Mouse (Mus musculus): Measurements from ENCODE around the gene Emc6.

Gene Emc6

GRCm38 (mm10) chr11:73176608-73177508 is at the start of gene Emc6, which contains the start of gene Tax1bp3:
Gene Emc6 (minus strand): TSS chr11:73177037.
Gene Tax1bp3 (plus strand): TSS chr11:73177083.
- DNase-seq = peak; percentile 94

- no peak for DNase-seq
Observed at GRCm38 (mm10) chr11:73225856-73226255, 49.0 kb upstream of the Emc6 start.

- DNase-seq = peak in 1 of 2 experiments; percentile 11
Observed at GRCm38 (mm10) chr11:73223966-73224365, 47.1 kb upstream of the Emc6 start.

GRCm38 (mm10) chr11:73222846-73223245 is 46.0 kb upstream of the Emc6 start:
- no peak for DNase-seq

GRCm38 (mm10) chr11:73220651-73221050 is 43.8 kb upstream of the Emc6 start:
- no peak for DNase-seq

GRCm38 (mm10) chr11:73219671-73220070 is 42.8 kb upstream of the Emc6 start:
- no peak for DNase-seq

- DNase-seq = no peak
Observed at GRCm38 (mm10) chr11:73213956-73214355, 37.1 kb upstream of the Emc6 start.

GRCm38 (mm10) chr11:73207621-73208020 is 30.8 kb upstream of the Emc6 start:
- no peak for DNase-seq

- no peak for DNase-seq
Observed at GRCm38 (mm10) chr11:73205194-73205593, 28.4 kb upstream of the Emc6 start.

- no peak for DNase-seq
Observed at GRCm38 (mm10) chr11:73203895-73204294, 27.1 kb upstream of the Emc6 start.

- no peak for DNase-seq
Observed at GRCm38 (mm10) chr11:73201597-73201996, 24.8 kb upstream of the Emc6 start.

- DNase-seq = no peak
Observed at GRCm38 (mm10) chr11:73201021-73201420, 24.2 kb upstream of the Emc6 start.

GRCm38 (mm10) chr11:73199879-73200278 is 23.0 kb upstream of the Emc6 start:
- peak in 1 of 2 experiments; percentile 38 for DNase-seq

GRCm38 (mm10) chr11:73199230-73199712 is 22.4 kb upstream of the Emc6 start, which contains the start of gene Shpk:
Gene Shpk (plus strand): TSS chr11:73199460.
- DNase-seq = peak; percentile 85 to 90

- DNase-seq = no peak
Observed at GRCm38 (mm10) chr11:73198603-73199229, 21.9 kb upstream of the Emc6 start, which contains the start of gene Ctns. Gene Ctns (minus strand): TSS chr11:73199042.

GRCm38 (mm10) chr11:73198190-73198589 is 21.4 kb upstream of the Emc6 start:
- DNase-seq = no peak

GRCm38 (mm10) chr11:73194444-73194843 is 17.6 kb upstream of the Emc6 start:
- DNase-seq = no peak

GRCm38 (mm10) chr11:73193047-73193446 is 16.2 kb upstream of the Emc6 start:
- DNase-seq = no peak

GRCm38 (mm10) chr11:73187231-73187630 is 10.4 kb upstream of the Emc6 start:
- no peak for DNase-seq

GRCm38 (mm10) chr11:73185872-73186615 is 9.2 kb upstream of the Emc6 start:
- DNase-seq = no peak

- no peak for DNase-seq
Observed at GRCm38 (mm10) chr11:73177895-73178294, 1.1 kb upstream of the Emc6 start.

- DNase-seq = no peak
Observed at GRCm38 (mm10) chr11:73177509-73177875, 655 bp upstream of the Emc6 start.

GRCm38 (mm10) chr11:73176186-73176585 is 651 bp downstream of the Emc6 start:
- no peak for DNase-seq

Data from spleen, adult 18-20 months (tissue).